In the genomic region with DNA sequence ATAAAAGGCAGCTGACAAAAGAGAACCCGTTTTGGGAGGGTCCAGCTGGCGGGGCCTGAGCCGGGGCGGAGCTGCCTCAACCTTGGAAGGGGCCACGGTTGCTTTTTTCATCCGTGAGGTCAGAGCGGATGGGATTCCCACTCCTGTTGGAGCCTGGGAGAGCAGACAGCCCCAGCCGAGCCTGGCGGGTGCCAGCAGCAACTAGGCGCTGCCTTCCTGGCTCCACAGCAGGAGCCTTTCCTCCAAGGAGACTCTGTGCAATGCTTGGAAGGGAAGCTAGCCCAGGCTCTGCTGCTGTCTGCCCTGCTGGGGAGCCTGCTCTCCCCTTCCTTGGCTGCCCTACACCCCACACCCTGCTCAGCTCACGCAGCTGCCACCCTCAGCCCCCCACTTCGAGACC, we compare ENCODE assay signal across 8 mouse cellular contexts.
DNase-seq lines count a peak whose midpoint lies in the region; ATAC-seq and TF ChIP-seq lines count a peak whose summit lies in the region.

No protein-coding gene starts in this region.

- peak; percentile 39 for DNase-seq in adipocyte (ENCODE audit: low spot score)
- DNase-seq in forelimb bud, embryonic 11.5 days (ENCODE audit: low read depth, low spot score), result peak; percentile 5
- DNase-seq in heart, postnatal 36 days, result peak; percentile 58 to 59
- DNase-seq in left cerebral cortex, postnatal 4 days, result peak; percentile 36

- no peak overlapping the region for H3K27ac ChIP-seq in ES-Bruce4 (ENCODE audit: insufficient read depth, low read length)
- no peak overlapping the region for H3K27ac ChIP-seq in neural tube, embryonic 14.5 days (ENCODE audit: low read depth, low read length)

- 9% methylated on average over 12 of the region's 12 CpGs for WGBS in neural tube, embryonic 14.5 days

- H3K9ac ChIP-seq in ES-Bruce4 (ENCODE audit: low read depth, poor library complexity, severe bottlenecking), result no peak overlapping the region
- H3K9ac ChIP-seq in neural tube, embryonic 14.5 days (replicated peaks; ENCODE audit: low read depth, low read length), result no peak overlapping the region

- no peak for TF ChIP-seq CTCF in ES-Bruce4 (IDR thresholded peaks at IDR 0.05; ENCODE audit: low read depth, low read length)

- peak; percentile 66; the same call in 1 of the 2 replicates for ATAC-seq in neural tube, embryonic 14.5 days (ENCODE audit: low read depth)
- ATAC-seq in megakaryocyte progenitor cell, adult 5-6 weeks (replicated peaks; ENCODE audit: poor library complexity), result no peak
- no peak for ATAC-seq in CD4-positive, CD25-positive, alpha-beta regulatory T cell, adult 4 months

- H3K36me3 ChIP-seq in ES-Bruce4 (ENCODE audit: control insufficient read depth, insufficient read depth, low read length, poor library complexity, severe bottlenecking), result no peaks in the 10 kb centered on the region
- H3K36me3 ChIP-seq in neural tube, embryonic 14.5 days (ENCODE audit: control insufficient read depth, insufficient read depth, low read length), result no peaks in the 10 kb centered on the region

- TF ChIP-seq EP300 in ES-Bruce4 (IDR thresholded peaks at IDR 0.05; ENCODE audit: insufficient read depth, low read depth, low read length), result no peak

- intact Hi-C loops in heart, postnatal 36 days (cut with DNase I), result no loop called here
- intact Hi-C loops in left cerebral cortex, postnatal 4 days (cut with DNase I), result no loop called here

- no peak for TF ChIP-seq POLR2A in ES-Bruce4 (IDR thresholded peaks at IDR 0.05; ENCODE audit: insufficient read depth, low read length)

- peak overlapping the region; percentile 28 for H3K4me3 ChIP-seq in ES-Bruce4 (ENCODE audit: low read depth, low read length)
- H3K4me3 ChIP-seq in neural tube, embryonic 14.5 days (ENCODE audit: low read depth, low read length), result no peak overlapping the region

- H3K4me2 ChIP-seq in neural tube, embryonic 14.5 days (ENCODE audit: low read depth, low read length), result peak overlapping the region; percentile 19; the same call in 1 of the 2 replicates

- no peaks in the 10 kb centered on the region for H3K4me1 ChIP-seq in ES-Bruce4 (ENCODE audit: control insufficient read depth, insufficient read depth, low read length)
- no peaks in the 10 kb centered on the region for H3K4me1 ChIP-seq in neural tube, embryonic 14.5 days (ENCODE audit: control insufficient read depth, insufficient read depth, low read length)

- H3K9me3 ChIP-seq in ES-Bruce4 (replicated peaks; ENCODE audit: control insufficient read depth, insufficient read depth, low read length, poor library complexity, severe bottlenecking), result no peaks in the 10 kb centered on the region
- no peaks in the 10 kb centered on the region for H3K9me3 ChIP-seq in neural tube, embryonic 14.5 days (ENCODE audit: control insufficient read depth, low read length)

- no peaks in the 10 kb centered on the region for H3K27me3 ChIP-seq in ES-Bruce4 (ENCODE audit: control insufficient read depth, insufficient read depth, low read length, poor library complexity, severe bottlenecking)
- no peaks in the 10 kb centered on the region for H3K27me3 ChIP-seq in neural tube, embryonic 14.5 days (ENCODE audit: control insufficient read depth, insufficient read depth, low read length)

Comparison
In these comparisons a context has a peak if more than half of its experiments do, and no peak if none do; other contexts are left out.
1. DNase-seq: peak in every context shown above with its lines; median percentile 58 in heart, postnatal 36 days; 39 in adipocyte; 36 in left cerebral cortex, postnatal 4 days; 5 in forelimb bud, embryonic 11.5 days.